Mouse (Mus musculus) heart, postnatal 10 days (tissue): ENCODE measurements around the gene Ptpn22. TPM values are rescaled to one million over a fixed set of nuclear protein-coding genes. Genes with fewer than 3 reads are reported as not detected.

ENCODE experiments used
- DNase-seq, 2 experiments: peaks; one replicate each; pipeline ENCODE4 v3.0.0; 2021
- intact Hi-C: fragments of 180-260 bp; cut with DNase I; formaldehyde crosslinking; loops from one replicate; pipeline ENCODE4 v1.15.1; 2025
- total RNA-seq, 2 experiments: library from RNA; stranded (reverse); gene quantifications; 2 replicates each; pipeline ENCODE4 v1.2.3; 2021

Gene Ptpn22
- total RNA-seq, 2 experiments from 2014 or later = 0.47 to 0.72 TPM

GRCm38 (mm10) chr3:103915509-103915896 is 55.9 kb downstream of the Ptpn22 start:
- intact Hi-C loops = loop anchor here (2.0 kb wide), 1 partner anchor 51 kb away; no protein-coding TSS in a partner anchor

GRCm38 (mm10) chr3:103916205-103916838 is 56.7 kb downstream of the Ptpn22 start:
- DNase-seq = peak; percentile 22 to 30
- intact Hi-C loops = no loop called here

More at GRCm38 (mm10) chr3:103915509-103915896, 55.9 kb downstream of the Ptpn22 start:
- peak; percentile 8 to 9 for DNase-seq

- DNase-seq = no peak
- intact Hi-C loops = no loop called here
Observed at GRCm38 (mm10) chr3:103916839-103917237, 57.2 kb downstream of the Ptpn22 start.

GRCm38 (mm10) chr3:103920094-103920493 is 60.5 kb downstream of the Ptpn22 start:
- DNase-seq = no peak
- intact Hi-C loops = no loop called here

GRCm38 (mm10) chr3:103925302-103925701 is 65.7 kb downstream of the Ptpn22 start:
- intact Hi-C loops = no loop called here
- DNase-seq = no peak

GRCm38 (mm10) chr3:103927511-103927910 is 67.9 kb downstream of the Ptpn22 start:
- intact Hi-C loops = no loop called here
- DNase-seq = peak; percentile 12 to 26

- DNase-seq = no peak
- intact Hi-C loops = no loop called here
Observed at GRCm38 (mm10) chr3:103944794-103945562, 85.4 kb downstream of the Ptpn22 start.

- DNase-seq = no peak
- intact Hi-C loops = no loop called here
Observed at GRCm38 (mm10) chr3:103948666-103949065, 89.1 kb downstream of the Ptpn22 start.

GRCm38 (mm10) chr3:103960622-103961021 is 101.0 kb downstream of the Ptpn22 start:
- no peak for DNase-seq
- intact Hi-C loops = no loop called here

Other genes starting within 250 kb of the Ptpn22 start
- gene Atg4a-ps, start 213.7 kb upstream of the Ptpn22 start, total RNA-seq = 1 to 10 TPM in 1 of 2 experiments, not detected in 1; 1.5 TPM
- 1 to 10 TPM; 7.6 to 7.9 TPM for gene Olfml3, start 121.8 kb upstream of the Ptpn22 start, total RNA-seq
- not detected for gene Gm10964, start 120.4 kb upstream of the Ptpn22 start, total RNA-seq
- gene Hipk1, start 68.2 kb upstream of the Ptpn22 start, total RNA-seq = 100 to 1,000 TPM; 102 to 117 TPM
- 10 to 100 TPM; 12.4 to 13.5 TPM for gene Dclre1b, start 50.4 kb upstream of the Ptpn22 start, total RNA-seq
- 10 to 100 TPM; 11.5 to 14.0 TPM for gene Ap4b1, start 50.3 kb upstream of the Ptpn22 start, total RNA-seq
- gene Gm43064, start 50.2 kb upstream of the Ptpn22 start, total RNA-seq = not detected
- gene Bcl2l15, start 27.2 kb upstream of the Ptpn22 start, total RNA-seq = under 1 TPM in 1 of 2 experiments, not detected in 1; 0.32 TPM
- gene Rsbn1, start 54.3 kb downstream of the Ptpn22 start, total RNA-seq = 10 to 100 TPM; 10.2 to 10.3 TPM
- 10 to 100 TPM; 11.2 to 12.4 TPM for gene Phtf1, start 108.3 kb downstream of the Ptpn22 start, total RNA-seq